Mouse (Mus musculus): ENCODE results near the gene Cbs. TPM values are rescaled to one million over a fixed set of nuclear protein-coding genes. Genes with fewer than 3 reads are reported as not detected.

The Cbs gene
- total and polyA plus RNA-seq, 2 experiments from 2014 or later, result 25.8 to 38.8 TPM

- no peak for TF ChIP-seq CTCF (IDR thresholded peaks at IDR 0.05; ENCODE audit: low read depth)
- WGBS, result 3% methylated on average over 45 of the region's 45 CpGs
- ATAC-seq (peak; percentile 48), DNase-seq (ENCODE audit: low spot score) (no peak)
- H3K27ac ChIP-seq, result peak overlapping the region; percentile 81; the same call in 1 of the 2 replicates
- peak overlapping the region; percentile 94 for H3K4me2 ChIP-seq (ENCODE audit: low read depth, low read length)
- no peaks in the 10 kb centered on the region for H3K36me3 ChIP-seq (ENCODE audit: insufficient read depth, low read length)
- peak overlapping the region; percentile 62 for H3K9ac ChIP-seq (replicated peaks; ENCODE audit: low read length)
- peak overlapping the region; percentile 49 for H3K4me3 ChIP-seq (ENCODE audit: low read length)
- no peaks in the 10 kb centered on the region for H3K27me3 ChIP-seq (ENCODE audit: insufficient read depth, low read length)
- 0 out of 2 replicates have a peak, but pooled peaks cover 9% of the 10 kb centered on the region for H3K4me1 ChIP-seq (ENCODE audit: insufficient read depth, low read length)
- H3K9me3 ChIP-seq (ENCODE audit: low read length), result no peaks in the 10 kb centered on the region
Measured at GRCm38 (mm10) chr17:31636277-31636941, 629 bp downstream of the Cbs start.

DNA sequence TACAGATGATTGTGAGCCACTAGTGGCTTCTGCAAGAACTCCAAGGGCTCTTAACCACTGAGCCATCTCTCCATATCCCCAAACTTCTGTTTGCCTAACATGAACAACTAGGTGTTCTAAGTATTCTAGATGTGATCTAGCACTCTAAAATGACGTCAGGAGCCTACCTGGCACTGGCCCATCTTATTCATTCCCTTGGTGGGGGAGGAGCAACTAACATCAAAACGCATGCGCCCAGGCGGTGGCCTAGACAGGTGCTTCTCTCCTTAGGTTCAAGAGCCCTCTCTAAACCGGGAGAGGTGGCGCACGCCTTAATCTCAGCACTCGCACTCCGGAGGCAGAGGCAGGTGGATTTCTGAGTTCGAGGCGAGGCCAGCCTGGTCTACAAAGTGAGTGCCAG lies 1.3 kb downstream of the Cbs start:
- 61% methylated on average over 11 of the region's 11 CpGs for WGBS
- H3K36me3 ChIP-seq (ENCODE audit: insufficient read depth, low read length), result no peaks in the 10 kb centered on the region
- H3K27me3 ChIP-seq (ENCODE audit: insufficient read depth, low read length), result no peaks in the 10 kb centered on the region
- no peak overlapping the region for H3K27ac ChIP-seq
- H3K4me3 ChIP-seq (ENCODE audit: low read length), result peak overlapping the region; percentile 49
- no peak overlapping the region for H3K9ac ChIP-seq (replicated peaks; ENCODE audit: low read length)
- ATAC-seq (no peak), DNase-seq (ENCODE audit: low spot score) (no peak)
- 0 out of 2 replicates have a peak, but pooled peaks cover 9% of the 10 kb centered on the region for H3K4me1 ChIP-seq (ENCODE audit: insufficient read depth, low read length)
- peak overlapping the region; percentile 94; the same call in 1 of the 2 replicates for H3K4me2 ChIP-seq (ENCODE audit: low read depth, low read length)
- H3K9me3 ChIP-seq (ENCODE audit: low read length), result no peaks in the 10 kb centered on the region
- no peak for TF ChIP-seq CTCF (IDR thresholded peaks at IDR 0.05; ENCODE audit: low read depth)

- DNase-seq (ENCODE audit: low spot score) (no peak), ATAC-seq (no peak)
- Histone ChIP-seq H3K4me1 (ENCODE audit: insufficient read depth, low read length) (0 out of 2 replicates have a peak, but pooled peaks cover 9% of the 10 kb centered on the region), H3K27me3 (ENCODE audit: insufficient read depth, low read length) (no peaks in the 10 kb centered on the region), H3K9ac (replicated peaks; ENCODE audit: low read length) (no peak overlapping the region), H3K4me3 (ENCODE audit: low read length) (no peak overlapping the region), H3K9me3 (ENCODE audit: low read length) (no peaks in the 10 kb centered on the region), H3K27ac (no peak overlapping the region), H3K36me3 (ENCODE audit: insufficient read depth, low read length) (no peaks in the 10 kb centered on the region), H3K4me2 (ENCODE audit: low read depth, low read length) (no peak overlapping the region)
- WGBS, result 63% methylated on average over 5 of the region's 5 CpGs
- no peak for TF ChIP-seq CTCF (IDR thresholded peaks at IDR 0.05; ENCODE audit: low read depth)
Measured at GRCm38 (mm10) chr17:31634896-31635295, 2.1 kb downstream of the Cbs start.

DNA sequence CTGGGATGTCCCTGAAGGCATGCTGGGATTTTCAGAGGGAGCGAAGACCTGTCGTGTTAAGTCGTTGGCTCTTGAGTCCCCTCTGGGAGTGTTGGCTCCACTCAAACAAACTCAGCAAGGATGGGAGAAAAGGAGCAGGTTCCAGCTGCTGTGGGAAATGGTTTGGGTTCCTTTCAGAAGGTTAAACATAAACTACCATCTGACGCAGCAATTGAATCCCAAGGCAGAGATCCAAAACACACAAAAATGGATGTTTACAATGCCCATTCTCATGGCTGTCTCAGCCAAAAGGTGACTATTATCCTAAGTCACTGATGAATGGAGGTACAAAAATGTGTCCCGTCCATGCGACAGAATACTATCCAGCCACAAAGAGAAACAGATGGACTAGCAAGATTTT lies 4.0 kb downstream of the Cbs start:
- H3K27me3 ChIP-seq (ENCODE audit: insufficient read depth, low read length), result no peaks in the 10 kb centered on the region
- H3K27ac ChIP-seq, result no peak overlapping the region
- H3K4me1 ChIP-seq (ENCODE audit: insufficient read depth, low read length), result 0 out of 2 replicates have a peak, but pooled peaks cover 9% of the 10 kb centered on the region
- H3K9me3 ChIP-seq (ENCODE audit: low read length), result no peaks in the 10 kb centered on the region
- no peak for TF ChIP-seq CTCF (IDR thresholded peaks at IDR 0.05; ENCODE audit: low read depth)
- H3K4me3 ChIP-seq (ENCODE audit: low read length), result no peak overlapping the region
- ATAC-seq, result no peak
- H3K36me3 ChIP-seq (ENCODE audit: insufficient read depth, low read length), result no peaks in the 10 kb centered on the region
- WGBS, result 50% methylated on average over 6 of the region's 6 CpGs
- H3K9ac ChIP-seq (replicated peaks; ENCODE audit: low read length), result no peak overlapping the region
- no peak for DNase-seq (ENCODE audit: low spot score)
- no peak overlapping the region for H3K4me2 ChIP-seq (ENCODE audit: low read depth, low read length)

- no peak for TF ChIP-seq CTCF (IDR thresholded peaks at IDR 0.05; ENCODE audit: low read depth)
- DNase-seq (ENCODE audit: low spot score), result no peak
- Histone ChIP-seq H3K9ac (replicated peaks; ENCODE audit: low read length) (no peak overlapping the region), H3K4me1 (ENCODE audit: insufficient read depth, low read length) (no peaks in the 10 kb centered on the region), H3K27ac (no peak overlapping the region), H3K9me3 (ENCODE audit: low read length) (no peaks in the 10 kb centered on the region), H3K36me3 (ENCODE audit: insufficient read depth, low read length) (no peaks in the 10 kb centered on the region), H3K4me2 (ENCODE audit: low read depth, low read length) (no peak overlapping the region), H3K4me3 (ENCODE audit: low read length) (no peak overlapping the region), H3K27me3 (ENCODE audit: insufficient read depth, low read length) (no peaks in the 10 kb centered on the region)
- WGBS, result 82% methylated on average over 10 of the region's 10 CpGs
- ATAC-seq, result no peak
Measured at GRCm38 (mm10) chr17:31631081-31631800, 5.8 kb downstream of the Cbs start.

GRCm38 (mm10) chr17:31627961-31628360 lies 9.1 kb downstream of the Cbs start:
- H3K27ac ChIP-seq, result no peak overlapping the region
- no peaks in the 10 kb centered on the region for H3K27me3 ChIP-seq (ENCODE audit: insufficient read depth, low read length)

DNA sequence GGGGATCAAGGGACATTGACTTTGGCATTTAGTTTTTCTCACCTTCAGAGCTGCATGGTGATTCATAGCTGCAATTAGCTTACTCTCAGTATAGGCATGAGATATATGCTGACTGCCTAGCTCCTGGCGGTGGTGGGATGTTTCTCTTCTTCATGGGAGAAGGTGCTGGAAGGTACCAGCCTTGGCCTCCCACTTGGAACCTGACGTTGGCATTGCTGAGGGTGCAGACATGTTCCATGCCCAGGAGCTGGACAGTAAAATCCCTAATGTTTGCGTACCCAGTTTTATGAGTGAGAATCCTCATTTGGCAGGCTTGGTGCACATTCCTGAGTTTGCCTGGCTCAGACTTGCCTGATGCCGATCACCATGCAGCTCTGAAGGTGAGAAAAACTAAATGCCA lies 13.9 kb downstream of the Cbs start:
- ATAC-seq, result no peak
- no peak overlapping the region for H3K4me2 ChIP-seq (ENCODE audit: low read depth, low read length)

More at GRCm38 (mm10) chr17:31627961-31628360, 9.1 kb downstream of the Cbs start:
- ATAC-seq (no peak), DNase-seq (ENCODE audit: low spot score) (no peak)
- Histone ChIP-seq H3K4me3 (ENCODE audit: low read length) (no peak overlapping the region), H3K4me2 (ENCODE audit: low read depth, low read length) (no peak overlapping the region), H3K36me3 (ENCODE audit: insufficient read depth, low read length) (no peaks in the 10 kb centered on the region), H3K4me1 (ENCODE audit: insufficient read depth, low read length) (no peaks in the 10 kb centered on the region), H3K9me3 (ENCODE audit: low read length) (no peaks in the 10 kb centered on the region), H3K9ac (replicated peaks; ENCODE audit: low read length) (no peak overlapping the region)
- WGBS, result 93% methylated on average over 2 of the region's 2 CpGs
- TF ChIP-seq CTCF (IDR thresholded peaks at IDR 0.05; ENCODE audit: low read depth), result no peak

More for the DNA sequence above, 13.9 kb downstream of the Cbs start:
- no peak for DNase-seq (ENCODE audit: low spot score)
- H3K4me3 ChIP-seq (ENCODE audit: low read length), result no peak overlapping the region
- no peak overlapping the region for H3K9ac ChIP-seq (replicated peaks; ENCODE audit: low read length)
- WGBS, result 92% methylated on average over 4 of the region's 4 CpGs
- H3K27ac ChIP-seq, result no peak overlapping the region
- H3K4me1 ChIP-seq (ENCODE audit: insufficient read depth, low read length), result no peaks in the 10 kb centered on the region
- no peaks in the 10 kb centered on the region for H3K27me3 ChIP-seq (ENCODE audit: insufficient read depth, low read length)
- H3K36me3 ChIP-seq (ENCODE audit: insufficient read depth, low read length), result no peaks in the 10 kb centered on the region
- TF ChIP-seq CTCF (IDR thresholded peaks at IDR 0.05; ENCODE audit: low read depth), result no peak
- no peaks in the 10 kb centered on the region for H3K9me3 ChIP-seq (ENCODE audit: low read length)
